Mouse (Mus musculus) cerebellum, adult 18-20 months (tissue): ENCODE measurements around the gene Urad.

Experiments used
- DNase-seq, 2 experiments: peaks; one replicate each; pipeline ENCODE4 v3.0.0; 2021

Gene Urad

GRCm38 (mm10) chr5:147323237-147323917 is 1.1 kb upstream of the Urad start:
- DNase-seq, result peak; percentile 53 to 71

GRCm38 (mm10) chr5:147319653-147320052 is 2.6 kb downstream of the Urad start:
- DNase-seq, result peak; percentile 14 to 28

- no peak for DNase-seq
These were observed 4.2 kb downstream of the Urad start for GRCm38 (mm10) chr5:147317991-147318390.

- DNase-seq, result no peak
These were observed 4.9 kb downstream of the Urad start for GRCm38 (mm10) chr5:147317321-147317720.

GRCm38 (mm10) chr5:147315432-147316075 is 6.7 kb downstream of the Urad start:
- DNase-seq, result no peak

GRCm38 (mm10) chr5:147314646-147315431 is 7.4 kb downstream of the Urad start:
- no peak for DNase-seq

GRCm38 (mm10) chr5:147312830-147313685 is 9.2 kb downstream of the Urad start:
- no peak for DNase-seq

GRCm38 (mm10) chr5:147309786-147310185 is 12.5 kb downstream of the Urad start:
- no peak for DNase-seq

- no peak for DNase-seq
These were observed 13.8 kb downstream of the Urad start for GRCm38 (mm10) chr5:147308451-147308850.

- no peak for DNase-seq
These were observed 14.8 kb downstream of the Urad start for GRCm38 (mm10) chr5:147307398-147307785.

GRCm38 (mm10) chr5:147306638-147307397 is 15.4 kb downstream of the Urad start, which contains the start of gene Cdx2:
TSS of gene Cdx2 (minus strand) at chr5:147307270.
- DNase-seq, result no peak

GRCm38 (mm10) chr5:147305856-147306637 is 16.2 kb downstream of the Urad start:
- no peak for DNase-seq

- no peak for DNase-seq
These were observed 17.1 kb downstream of the Urad start for GRCm38 (mm10) chr5:147305166-147305565.

- DNase-seq, result no peak
These were observed 17.7 kb downstream of the Urad start for GRCm38 (mm10) chr5:147304276-147305155.

- DNase-seq, result no peak
These were observed 19.4 kb downstream of the Urad start for GRCm38 (mm10) chr5:147302746-147303400.

- no peak for DNase-seq
These were observed 20.1 kb downstream of the Urad start for GRCm38 (mm10) chr5:147302141-147302540.

- DNase-seq, result no peak
These were observed 20.5 kb downstream of the Urad start for GRCm38 (mm10) chr5:147301781-147302070.

- no peak for DNase-seq
These were observed 21.1 kb downstream of the Urad start for GRCm38 (mm10) chr5:147300917-147301780.

- no peak for DNase-seq
These were observed 22.3 kb downstream of the Urad start for GRCm38 (mm10) chr5:147300001-147300363.
